Mouse (Mus musculus) layer of hippocampus, adult 18-20 months (tissue): ENCODE measurements around the gene Paqr3. TPM values are rescaled to one million over a fixed set of nuclear protein-coding genes. Genes with fewer than 3 reads are reported as not detected.

Experiments used
- DNase-seq, 2 experiments: peaks; one replicate each; pipeline ENCODE4 v3.0.0; 2022; ENCODE audit warnings: low spot score in 2 of 2
- long read RNA-seq: library from polyadenylated mRNA; stranded (forward); transcript quantifications from one replicate; pipeline ENCODE4 v2.0.0, GENCODE M21; 2021
- total RNA-seq, 2 experiments: library from RNA; stranded (reverse); gene quantifications; 2 replicates each; pipeline ENCODE4 v1.2.3; 2021

Paqr3 gene
- total RNA-seq, result 10 to 100 TPM; 28.6 to 31.0 TPM
- long read RNA-seq, transcript Paqr3-203 (7 exons, 2,257 nt), result major isoform, 12 of 39 reads
- long read RNA-seq, partial matches to known transcripts, result 18 of 39 reads
- long read RNA-seq, other reads (novel, unspliced or antisense), result 9 of 39 reads

DNA sequence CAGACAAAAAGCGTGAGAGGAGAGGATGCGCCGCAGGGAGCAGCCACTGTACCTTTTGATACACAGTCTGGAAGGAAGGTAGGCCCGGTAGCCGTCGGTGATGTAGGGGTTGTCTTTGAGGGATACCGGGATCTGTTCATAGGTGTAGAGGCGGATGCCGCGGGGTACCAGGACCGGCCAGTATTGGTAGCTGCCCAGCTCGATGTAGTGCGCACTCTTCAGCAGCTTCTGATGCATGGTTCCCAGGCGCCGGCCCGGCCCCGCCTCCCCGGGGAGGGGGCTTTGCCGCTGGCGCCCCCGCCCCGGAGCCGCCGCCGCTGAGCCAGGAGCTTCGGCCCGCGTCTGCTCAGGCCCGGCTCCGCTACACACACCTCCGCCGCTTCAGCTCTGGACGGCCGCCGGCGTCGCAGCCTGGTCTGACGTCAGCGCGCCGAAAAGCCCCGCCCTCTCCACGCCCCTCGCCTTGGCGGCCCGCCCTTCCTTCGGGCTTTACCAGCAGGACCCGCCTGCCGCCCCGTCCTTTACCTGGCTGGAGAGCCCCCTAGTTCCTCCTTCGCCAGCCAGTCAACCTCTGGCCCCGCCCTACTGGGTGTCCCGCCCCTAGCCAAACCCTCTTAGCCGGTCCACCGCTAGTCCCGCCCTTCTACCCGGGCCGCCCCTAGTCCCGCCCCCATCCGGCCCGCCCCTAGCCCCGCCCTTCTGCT is at the start of gene Paqr3:
TSS of gene Paqr3 (minus strand) at position 390 of the 704 bp plus-strand sequence.
- peak; percentile 97 to 99 for DNase-seq

DNA sequence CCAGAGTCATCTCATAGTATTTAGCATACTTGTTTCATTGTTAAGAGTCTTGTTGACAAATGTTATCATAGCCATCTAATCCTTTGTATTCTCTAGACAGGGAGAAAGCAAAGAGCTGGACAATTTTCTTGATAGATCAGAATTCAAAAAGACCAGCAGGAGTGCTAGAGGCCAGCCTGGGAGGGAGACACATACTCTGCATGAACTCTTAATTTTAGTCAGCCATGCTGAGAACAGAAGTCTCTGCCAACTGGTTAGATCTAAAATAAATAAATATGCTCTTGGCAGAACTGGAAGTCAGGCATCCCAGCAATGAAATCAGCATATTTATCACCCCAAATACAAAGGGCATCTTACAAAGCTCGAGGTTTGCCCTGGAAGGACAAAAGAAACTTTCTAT is 43.3 kb upstream of the Paqr3 start:
- DNase-seq, result no peak

DNA sequence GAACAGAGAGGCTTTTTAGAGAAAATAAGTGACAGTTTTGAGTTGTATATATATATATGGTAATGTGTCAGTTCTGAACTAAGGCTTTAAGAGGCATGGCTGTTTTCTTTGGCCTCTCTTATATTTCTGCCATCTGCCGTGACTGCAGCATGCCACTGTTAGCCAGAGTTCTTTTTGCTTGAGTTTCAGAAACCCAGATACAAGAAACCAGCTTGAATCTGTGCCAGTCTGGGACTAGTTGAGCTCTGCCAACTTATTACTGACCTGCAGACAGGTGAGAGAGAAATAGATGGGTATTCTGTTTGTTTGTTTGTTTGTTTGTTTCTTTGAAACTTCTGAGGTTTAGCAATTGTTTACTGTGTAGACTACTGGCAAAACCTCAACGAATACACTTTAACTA is 23.9 kb upstream of the Paqr3 start:
- no peak for DNase-seq

DNA sequence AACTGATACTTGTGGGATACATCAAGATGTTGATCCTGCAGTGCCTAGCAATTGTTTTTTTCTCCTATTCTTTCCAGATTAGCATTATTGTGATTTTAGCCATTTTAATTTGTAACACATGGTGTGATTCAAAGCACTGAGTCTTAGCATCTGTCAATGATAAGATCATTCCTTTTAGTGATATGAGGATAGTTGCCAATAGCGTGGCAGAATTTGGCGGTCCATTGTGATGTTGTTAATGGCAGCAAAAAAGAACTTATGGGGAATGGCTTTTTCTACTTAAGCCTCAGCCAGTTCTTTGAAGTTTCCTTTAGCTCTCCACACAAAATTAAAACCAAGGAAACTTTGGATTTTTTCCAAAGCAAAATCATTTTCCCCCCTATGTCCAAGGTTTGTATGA is 18.2 kb upstream of the Paqr3 start:
- DNase-seq, result peak in 1 of 2 experiments; percentile 55

DNA sequence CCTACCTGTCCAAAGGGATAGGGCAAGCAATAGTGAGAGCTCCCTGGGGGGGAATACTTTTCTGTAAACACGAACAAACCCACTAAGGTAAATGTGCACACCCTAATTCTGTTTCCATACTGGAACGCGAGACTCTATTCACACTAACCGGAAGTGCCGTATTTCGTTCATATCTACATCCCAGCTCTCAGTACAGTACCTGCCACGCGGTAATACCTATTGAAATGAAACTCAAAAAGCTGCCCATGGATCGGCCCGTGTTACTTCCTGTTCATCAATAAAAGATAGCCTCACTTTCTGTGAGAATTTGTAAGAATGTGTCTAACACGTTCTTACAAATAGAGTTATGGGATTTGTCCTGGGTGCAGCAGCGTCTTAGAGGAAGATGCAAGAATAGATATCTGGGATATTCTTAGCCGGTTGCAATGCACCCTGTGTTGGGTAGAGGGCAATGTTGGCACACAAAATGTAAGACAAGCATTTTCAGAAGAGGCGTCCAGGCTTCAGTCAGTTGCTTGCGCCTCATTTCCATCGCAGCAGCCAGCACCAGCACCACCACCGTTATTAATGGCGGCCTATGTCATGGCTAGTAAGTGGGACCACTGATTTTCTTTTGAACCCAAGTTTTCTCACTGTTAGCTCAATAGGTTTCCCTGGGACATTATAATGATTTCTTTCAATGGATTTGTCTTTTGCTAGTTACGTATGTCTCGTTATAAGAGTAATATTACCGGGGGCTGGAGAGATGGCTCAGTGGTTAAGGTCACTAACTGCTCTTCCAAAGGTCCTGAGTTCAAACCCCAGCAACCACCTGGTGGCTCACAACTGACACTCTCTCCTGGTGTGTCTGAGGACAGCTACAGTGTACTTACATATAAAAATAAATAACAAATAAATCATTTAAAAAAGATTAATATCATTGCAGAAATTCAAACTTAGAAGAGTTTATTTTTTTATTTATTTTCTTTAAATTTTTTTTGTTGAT is 17.1 kb upstream of the Paqr3 start:
- peak; percentile 44 to 87 for DNase-seq

DNA sequence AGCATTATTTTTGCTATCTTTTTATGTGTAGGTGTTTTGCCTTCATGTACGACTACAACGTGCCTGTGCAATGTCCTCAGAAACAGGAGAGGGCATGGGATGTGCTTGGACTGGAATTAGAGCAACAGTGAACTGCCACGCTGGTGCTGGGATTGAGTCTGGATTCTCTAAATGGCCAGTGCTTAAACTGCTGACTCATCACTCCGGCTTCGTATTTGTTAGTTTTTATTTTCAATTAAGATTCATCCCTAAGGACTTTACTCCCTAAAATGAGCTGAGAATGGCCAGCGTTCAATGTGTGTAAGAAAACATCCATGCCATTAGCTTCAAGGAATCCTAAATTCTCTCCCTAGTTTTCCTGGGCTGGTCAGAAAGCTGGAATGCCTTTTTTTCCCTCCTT is 15.9 kb upstream of the Paqr3 start:
- DNase-seq, result no peak

DNA sequence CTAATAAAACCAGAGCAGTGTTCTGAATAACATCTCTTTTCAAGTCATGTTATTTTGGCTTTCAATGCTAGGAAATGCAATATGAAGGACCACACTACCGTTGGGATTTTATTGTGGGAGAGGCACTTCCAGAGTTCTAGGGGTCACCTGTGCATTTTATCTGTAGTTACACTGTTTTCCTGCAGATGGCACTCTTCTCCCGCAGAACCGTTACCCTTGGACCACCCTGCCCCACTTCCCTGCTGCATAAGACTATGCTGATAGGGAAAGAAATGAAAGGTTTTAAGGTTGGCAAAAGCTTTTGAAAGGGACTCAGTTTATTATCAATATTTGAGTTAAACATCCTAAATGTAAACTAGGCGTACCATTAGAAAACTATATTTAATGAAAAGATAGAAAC is 14.6 kb upstream of the Paqr3 start:
- peak in 1 of 2 experiments; percentile 62 for DNase-seq

DNA sequence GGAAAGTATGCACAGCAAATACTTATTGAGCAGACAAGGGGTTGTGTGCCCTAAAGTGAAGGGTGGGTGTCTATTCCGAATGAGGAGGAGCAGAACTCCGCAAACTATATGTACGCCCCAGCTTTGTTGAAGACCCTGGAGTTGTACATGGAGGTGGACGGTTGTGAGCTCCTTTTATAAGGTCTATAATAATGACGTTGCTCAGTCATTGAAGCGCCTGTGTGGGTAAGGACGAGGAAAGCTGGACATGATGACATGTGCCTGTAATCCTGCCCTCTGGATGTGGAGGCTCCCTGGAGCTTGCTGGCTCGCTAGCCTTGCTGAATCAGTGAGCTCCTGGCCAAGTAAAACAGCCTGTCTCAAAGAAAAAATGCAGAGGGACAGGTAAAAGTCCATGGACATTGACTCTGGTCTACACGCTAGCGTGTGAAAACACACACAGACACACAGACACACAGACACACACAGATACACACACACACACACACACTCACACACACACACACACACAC is 14.1 kb upstream of the Paqr3 start:
- DNase-seq, result no peak

DNA sequence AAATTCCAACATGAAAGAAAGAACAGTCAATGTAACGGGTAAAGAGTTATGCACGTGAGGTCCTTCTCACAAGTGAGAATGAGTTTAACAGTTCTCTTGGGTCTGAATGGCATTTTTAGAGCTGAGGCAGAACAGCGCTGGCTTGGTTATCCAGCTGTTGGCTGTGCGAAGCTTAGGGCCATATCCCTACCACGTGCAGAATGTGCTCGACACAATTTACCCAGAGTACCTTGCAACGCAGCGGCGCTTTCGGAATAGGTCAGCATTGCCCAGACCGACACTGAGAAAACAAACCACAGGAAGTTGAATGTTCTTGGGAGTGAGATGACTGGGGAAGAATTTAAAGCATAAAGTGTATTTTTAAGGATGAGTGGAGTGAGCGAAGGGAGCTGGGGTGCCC is 13.6 kb upstream of the Paqr3 start:
- no peak for DNase-seq

DNA sequence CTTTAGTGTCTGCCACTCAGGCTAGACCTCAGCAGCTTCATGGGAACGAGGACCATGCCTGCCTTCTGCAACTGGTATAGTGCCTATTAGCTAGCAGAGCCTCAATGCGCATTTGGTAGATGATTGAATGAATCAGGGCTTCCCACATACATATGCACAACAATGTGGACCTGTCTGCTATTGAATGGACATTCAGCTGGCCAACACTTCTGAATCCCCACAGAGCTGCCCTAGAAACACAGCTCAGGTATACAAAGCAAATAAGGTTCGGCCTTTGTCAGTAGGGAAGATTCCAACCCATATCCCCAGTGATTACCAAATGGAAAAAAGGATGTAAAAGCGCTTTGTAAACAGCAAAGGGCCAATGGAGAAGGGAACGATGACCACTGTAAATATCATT is 699 bp downstream of the Paqr3 start:
- DNase-seq, result peak in 1 of 2 experiments; percentile 52

DNA sequence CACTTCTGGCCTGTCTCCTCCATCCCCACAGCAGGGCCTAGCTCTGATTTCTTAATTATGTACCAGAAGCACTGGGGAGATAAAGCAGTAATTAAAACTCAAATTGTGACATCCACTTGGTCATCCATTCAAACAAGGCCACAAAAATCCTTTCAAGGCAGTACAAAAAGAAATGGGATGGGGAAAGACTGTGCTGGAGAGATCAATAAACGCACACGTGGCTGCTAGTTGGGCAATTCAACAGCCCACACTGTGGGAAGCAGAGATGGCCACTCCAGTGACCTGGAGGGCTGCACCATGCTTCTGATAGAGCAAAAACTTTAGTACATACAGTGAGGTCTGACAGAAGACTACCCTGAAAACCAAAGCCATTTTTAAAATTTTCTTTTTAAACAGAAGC is 1.3 kb downstream of the Paqr3 start:
- no peak for DNase-seq

DNA sequence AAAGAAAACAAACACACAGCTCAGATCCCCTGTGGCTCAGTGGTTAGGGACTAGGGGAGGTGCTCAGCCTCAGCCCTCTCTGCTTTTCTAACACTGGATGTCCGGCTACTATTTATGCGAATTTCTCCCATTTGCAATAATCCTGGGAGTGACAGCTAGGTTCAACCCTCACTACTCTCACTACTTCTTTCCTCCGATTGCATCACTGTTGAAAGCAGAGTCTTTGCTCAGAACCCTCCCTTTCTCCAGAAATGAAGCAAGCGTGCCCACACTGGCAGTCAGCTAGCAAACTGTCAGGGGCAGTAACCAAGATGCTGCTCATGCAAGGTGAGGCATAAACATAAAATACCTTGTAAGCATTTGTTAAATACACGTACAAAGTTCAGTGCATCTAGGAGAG is 3.1 kb downstream of the Paqr3 start:
- DNase-seq, result no peak

DNA sequence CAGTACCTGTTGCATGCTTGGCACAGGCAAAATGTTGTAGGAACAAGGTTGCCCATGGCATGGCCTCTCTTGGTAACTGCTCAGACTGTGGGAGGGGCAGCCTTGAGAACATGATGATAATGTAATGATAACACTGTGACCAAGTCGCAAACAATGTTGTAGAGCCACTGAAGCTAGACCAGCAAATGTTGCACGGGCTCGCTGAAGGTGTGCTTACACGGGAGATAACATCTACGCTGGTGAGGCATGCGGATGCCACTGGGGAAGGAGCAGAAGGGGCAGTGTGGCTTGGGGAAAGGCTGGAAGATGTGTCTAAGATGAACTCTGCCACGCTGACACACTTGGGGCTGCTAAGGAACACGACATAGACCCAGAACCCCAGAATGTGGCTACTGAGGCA is 11.4 kb downstream of the Paqr3 start:
- no peak for DNase-seq

DNA sequence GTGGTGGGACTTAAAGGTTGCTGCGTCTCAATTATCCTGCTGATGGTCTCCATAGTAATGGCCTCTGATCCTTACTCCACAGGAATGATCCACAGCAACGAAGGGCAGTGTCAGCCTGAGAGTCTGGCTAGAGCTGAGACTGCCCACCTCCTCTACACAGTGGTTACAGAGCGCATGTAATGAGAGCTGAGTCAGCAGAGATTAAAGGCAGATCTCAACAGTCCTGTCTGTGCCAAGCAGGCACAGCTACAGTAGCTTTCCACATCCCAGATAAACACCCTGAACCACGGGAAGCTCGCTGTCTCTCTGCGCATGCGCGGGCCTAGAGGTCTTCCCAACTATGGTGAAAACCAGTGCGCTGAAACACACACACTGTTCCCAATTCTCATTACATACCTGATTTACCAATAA is 13.8 kb downstream of the Paqr3 start:
- no peak for DNase-seq

DNA sequence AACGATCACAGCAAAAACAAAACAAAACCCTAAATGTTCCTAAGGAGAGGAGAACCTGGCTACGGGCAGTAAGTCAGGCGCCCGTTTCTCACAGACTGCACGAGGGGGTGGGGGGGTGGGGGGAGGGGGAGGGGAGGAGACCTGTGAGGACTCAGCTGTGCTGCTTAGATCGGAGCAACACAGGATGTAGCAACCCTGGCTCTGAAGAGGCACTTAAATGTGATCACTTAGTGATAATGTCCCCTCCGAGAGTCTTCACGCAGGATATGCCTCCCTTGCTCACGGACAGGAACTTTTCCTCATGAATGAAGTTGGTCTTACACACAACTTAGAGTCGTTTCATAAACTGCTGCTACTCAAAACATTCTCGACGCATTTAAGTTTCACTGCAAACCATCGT is 16.1 kb downstream of the Paqr3 start:
- no peak for DNase-seq

DNA sequence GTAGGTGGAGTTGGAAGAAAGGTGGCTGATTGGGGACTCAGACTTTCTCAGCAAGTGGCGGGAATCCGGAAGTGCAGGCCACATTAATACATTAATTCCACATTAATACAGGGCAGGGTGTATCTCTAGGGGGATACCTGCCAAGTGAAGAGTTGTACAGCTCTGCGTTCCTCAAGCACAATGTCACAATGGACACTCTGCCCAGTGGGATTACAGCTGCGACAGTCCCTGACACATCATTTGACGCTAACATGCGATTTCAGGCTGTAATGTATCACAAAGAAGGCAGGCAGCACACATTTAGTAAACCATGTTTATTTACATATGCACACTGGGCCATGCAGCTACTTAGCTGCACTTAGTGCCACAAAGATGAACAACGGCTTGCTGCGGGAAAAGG is 18.4 kb downstream of the Paqr3 start:
- DNase-seq, result no peak

DNA sequence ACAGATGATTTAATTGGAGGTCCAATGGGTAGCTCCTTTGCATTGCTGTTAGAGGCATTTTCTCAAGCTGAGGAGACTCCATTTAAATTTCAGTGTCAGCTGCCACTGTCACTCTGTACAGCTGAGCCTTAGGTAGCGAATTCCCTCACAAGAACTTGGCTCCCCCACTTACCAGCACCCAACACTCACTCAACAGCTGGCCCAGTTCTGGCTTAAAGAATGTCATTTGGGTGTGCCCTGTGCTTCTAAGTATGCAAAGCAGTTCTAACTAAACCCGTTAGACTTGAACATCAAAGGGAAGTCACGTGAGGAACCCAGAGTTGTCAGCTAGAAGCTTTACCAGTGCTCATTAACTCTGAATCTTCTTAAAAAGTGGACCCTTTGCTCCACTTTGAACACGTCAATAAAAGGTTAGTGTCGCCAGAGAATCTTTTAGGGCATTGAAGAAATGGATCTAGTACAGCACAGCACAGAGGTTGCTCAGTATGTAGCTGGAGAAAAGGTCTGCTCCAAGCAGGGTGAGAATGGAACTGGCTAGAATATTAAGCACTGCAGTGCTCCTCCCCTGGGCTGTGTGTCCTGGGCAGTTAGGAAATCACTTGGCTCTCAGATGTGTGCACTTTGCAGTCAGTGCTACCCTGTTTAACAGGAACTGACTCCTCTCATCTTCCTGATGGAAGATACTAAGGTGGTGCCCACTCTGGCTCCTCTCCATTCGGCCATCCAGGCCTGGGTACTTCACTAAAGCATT is 21.2 kb downstream of the Paqr3 start:
- DNase-seq, result no peak

DNA sequence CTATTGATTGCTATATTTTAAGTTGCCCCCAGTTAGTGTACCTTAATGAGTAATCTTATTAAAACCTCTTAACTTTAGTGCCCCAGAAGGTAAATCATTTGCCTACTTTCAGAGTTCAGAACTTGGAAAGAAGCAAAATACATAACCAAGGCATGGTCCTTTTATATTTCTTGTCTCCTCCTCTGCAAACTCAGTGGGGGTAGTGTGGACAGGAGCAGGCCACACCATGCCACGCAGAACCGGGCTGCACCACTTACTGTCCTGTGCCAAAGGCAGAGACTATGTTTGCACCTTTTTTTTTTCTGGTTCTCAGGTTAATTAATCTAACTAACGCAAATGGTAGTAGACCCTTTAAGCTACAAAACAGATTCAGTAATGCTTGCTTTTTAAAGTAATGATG is 22.0 kb downstream of the Paqr3 start:
- DNase-seq, result no peak

DNA sequence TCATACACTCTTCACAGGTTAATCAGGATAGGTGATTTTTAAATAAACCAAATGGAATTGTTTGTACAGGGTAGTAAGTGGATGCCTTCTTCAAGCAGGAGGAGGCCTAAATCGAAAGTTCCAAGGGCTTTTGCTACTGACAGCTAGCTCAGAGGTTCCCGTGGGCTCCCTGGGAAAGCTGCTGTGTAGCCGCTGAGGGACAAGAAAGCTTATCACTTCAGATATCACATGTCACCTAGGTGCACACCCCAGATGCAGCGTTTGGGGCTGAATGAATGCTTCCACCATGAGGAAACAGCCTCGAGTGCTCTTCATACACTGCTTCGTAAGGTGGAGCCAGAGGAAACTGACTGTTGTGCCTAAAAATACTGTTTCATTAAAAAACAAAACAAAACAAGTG is 23.2 kb downstream of the Paqr3 start:
- no peak for DNase-seq

DNA sequence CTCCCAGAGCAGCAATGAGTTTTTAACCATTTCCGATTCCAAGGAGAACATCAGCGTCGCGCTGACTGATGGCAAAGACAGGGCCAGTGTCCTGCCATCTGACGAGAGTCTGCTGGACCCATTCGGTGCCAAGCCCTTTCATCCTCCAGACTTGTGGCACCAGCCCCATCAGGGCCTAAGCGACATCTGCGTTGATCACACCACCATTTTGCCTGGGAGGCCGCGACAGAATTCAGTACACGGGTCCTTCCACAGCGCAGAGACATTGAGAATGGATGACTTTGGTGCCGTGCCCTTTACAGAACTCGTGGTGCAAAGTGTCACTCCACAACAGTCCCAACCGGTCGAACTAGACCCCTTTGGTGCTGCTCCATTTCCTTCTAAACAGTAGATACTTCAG is 23.6 kb downstream of the Paqr3 start:
- DNase-seq, result no peak

DNA sequence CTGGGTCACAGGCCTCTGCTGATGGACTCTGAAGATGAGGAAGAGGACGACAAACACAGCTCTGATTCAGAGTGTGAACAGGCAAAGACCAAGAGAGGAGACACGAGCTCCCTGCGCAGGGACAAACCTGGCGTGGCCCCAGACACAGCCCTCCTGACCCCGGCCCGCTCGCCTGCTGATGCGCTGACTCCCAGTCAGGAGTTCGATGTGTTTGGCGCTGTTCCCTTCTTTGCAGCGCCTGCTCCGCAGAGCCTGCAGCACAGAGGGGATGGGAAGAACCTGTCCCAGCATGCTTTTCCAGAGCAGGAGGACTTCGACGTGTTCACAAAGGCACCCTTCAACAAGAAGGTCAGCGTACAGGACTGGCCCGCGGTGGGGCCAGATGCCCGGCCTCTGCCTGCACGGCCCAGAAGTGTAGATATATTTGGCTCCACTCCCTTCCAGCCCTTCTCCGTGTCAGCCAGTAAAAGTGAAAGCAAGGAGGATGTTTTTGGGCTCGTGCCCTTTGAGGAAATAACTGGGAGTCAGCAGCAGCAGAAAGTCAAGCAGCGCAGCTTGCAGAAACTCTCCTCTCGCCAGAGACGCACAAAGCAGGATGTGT is 24.3 kb downstream of the Paqr3 start:
- no peak for DNase-seq
